Mouse (Mus musculus): Measurements from ENCODE around the gene Zcchc4. TPM values are rescaled to one million over a fixed set of nuclear protein-coding genes. Genes with fewer than 3 reads are reported as not detected.

Gene Zcchc4
- 15.6 and 17.4 TPM in 2 replicates for polyA plus RNA-seq (2014; fragmentation: Nextera tagmentation; extraction: Ambion mirVana)

DNA sequence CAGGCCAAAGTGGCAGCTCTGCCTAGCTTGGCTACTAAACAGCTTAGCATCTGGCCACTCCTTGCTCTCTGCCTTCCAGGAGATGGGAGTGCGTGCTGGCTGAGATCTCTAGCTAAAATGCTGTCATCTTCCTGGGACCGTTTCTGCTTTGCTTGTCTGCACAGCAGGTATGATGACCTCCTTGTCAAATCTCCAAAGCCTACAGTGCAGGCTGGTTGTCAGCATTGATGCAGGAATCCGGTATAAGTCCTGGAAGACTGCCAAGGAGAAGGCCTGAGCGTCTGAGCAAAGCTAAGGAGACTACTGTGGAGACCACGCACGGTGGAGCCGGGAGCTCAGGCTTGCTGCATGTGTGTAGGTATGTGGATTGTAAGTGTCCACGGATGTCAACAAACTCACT lies at the start of gene Zcchc4:
TSS of gene Zcchc4 (plus strand) at position 173 of the 400 bp plus-strand sequence.
- Histone ChIP-seq H3K4me1 (replicated peaks; ENCODE audit: control insufficient read depth, insufficient read depth, low read length) (no peaks in the 10 kb centered on the region), H3K4me3 (ENCODE audit: low read depth, low read length) (no peak within 1 kb of the TSS), H3K27ac (ENCODE audit: low read depth, low read length) (no peak within 1 kb of the TSS), H3K9me3 (ENCODE audit: control insufficient read depth, low read length) (no peaks in the 10 kb centered on the region), H3K4me2 (replicated peaks; ENCODE audit: low read depth, low read length) (no peak within 1 kb of the TSS), H3K9ac (ENCODE audit: low read depth, low read length) (no peak within 1 kb of the TSS), H3K27me3 (ENCODE audit: control insufficient read depth, insufficient read depth, low read length) (no peaks in the 10 kb centered on the region), H3K36me3 (ENCODE audit: control insufficient read depth, insufficient read depth, low read length) (no peaks in the 10 kb centered on the region)
- WGBS = 80% methylated on average over 8 of the region's 8 CpGs
- DNase-seq (ENCODE audit: low spot score) = no peak
- no peak for ATAC-seq (ENCODE audit: low FRiP score)

DNA sequence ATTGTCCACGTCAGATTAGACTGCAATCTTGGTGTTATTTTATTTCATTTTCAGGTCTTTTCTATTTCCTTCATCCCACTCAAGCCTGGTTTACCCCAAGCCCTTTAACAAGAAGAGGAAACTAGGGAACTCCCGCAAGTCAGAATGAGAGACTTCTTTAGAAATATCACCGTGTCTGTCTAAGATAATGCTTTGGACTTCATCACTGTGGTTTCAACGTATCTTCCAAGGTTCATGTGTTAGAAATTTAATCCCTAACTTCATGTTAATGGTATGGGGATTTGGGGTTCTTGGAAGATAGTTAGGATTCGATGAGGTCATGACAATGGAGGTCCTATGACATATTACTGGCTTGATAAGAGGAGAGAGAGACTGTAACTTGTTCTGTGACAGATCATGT lies 47.5 kb upstream of the Zcchc4 start:
- Histone ChIP-seq H3K4me2 (replicated peaks; ENCODE audit: low read depth, low read length) (no peak overlapping the region), H3K4me1 (replicated peaks; ENCODE audit: control insufficient read depth, insufficient read depth, low read length) (no peaks in the 10 kb centered on the region), H3K27ac (ENCODE audit: low read depth, low read length) (no peak overlapping the region), H3K27me3 (ENCODE audit: control insufficient read depth, insufficient read depth, low read length) (no peaks in the 10 kb centered on the region), H3K9me3 (ENCODE audit: control insufficient read depth, low read length) (no peaks in the 10 kb centered on the region), H3K36me3 (ENCODE audit: control insufficient read depth, insufficient read depth, low read length) (no peaks in the 10 kb centered on the region), H3K4me3 (ENCODE audit: low read depth, low read length) (no peak overlapping the region), H3K9ac (ENCODE audit: low read depth, low read length) (no peak overlapping the region)
- no peak for DNase-seq (ENCODE audit: low spot score)
- no peak for ATAC-seq (ENCODE audit: low FRiP score)
- WGBS = 85% methylated on average over 5 of the region's 5 CpGs

DNA sequence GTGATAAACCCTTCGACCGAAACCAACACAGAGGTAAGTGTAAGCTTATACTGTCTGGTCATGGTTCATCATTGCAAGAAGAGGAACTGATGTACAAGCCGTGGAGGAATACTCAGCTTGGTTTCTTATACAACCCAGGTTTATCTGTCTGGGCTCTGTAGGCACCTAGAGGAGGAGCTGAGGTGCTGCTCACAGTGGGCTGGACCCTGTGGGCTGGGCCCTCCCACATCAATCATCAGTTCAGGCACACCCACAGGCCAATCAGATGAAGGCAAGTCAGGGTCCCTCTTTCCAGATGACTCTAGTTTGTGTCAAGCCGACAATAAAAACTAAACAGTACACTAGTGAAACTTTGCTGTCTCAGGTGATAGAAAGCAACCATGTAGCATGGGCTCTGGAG lies 42.4 kb upstream of the Zcchc4 start:
- no peak overlapping the region for H3K4me2 ChIP-seq (replicated peaks; ENCODE audit: low read depth, low read length)
- no peak overlapping the region for H3K4me3 ChIP-seq (ENCODE audit: low read depth, low read length)
- DNase-seq (ENCODE audit: low spot score) (no peak), ATAC-seq (ENCODE audit: low FRiP score) (no peak)
- H3K9ac ChIP-seq (ENCODE audit: low read depth, low read length) = no peak overlapping the region
- 81% methylated on average over 4 of the region's 4 CpGs for WGBS
- no peaks in the 10 kb centered on the region for H3K27me3 ChIP-seq (ENCODE audit: control insufficient read depth, insufficient read depth, low read length)
- H3K36me3 ChIP-seq (ENCODE audit: control insufficient read depth, insufficient read depth, low read length) = no peaks in the 10 kb centered on the region
- H3K4me1 ChIP-seq (replicated peaks; ENCODE audit: control insufficient read depth, insufficient read depth, low read length) = no peaks in the 10 kb centered on the region
- no peak overlapping the region for H3K27ac ChIP-seq (ENCODE audit: low read depth, low read length)
- no peaks in the 10 kb centered on the region for H3K9me3 ChIP-seq (ENCODE audit: control insufficient read depth, low read length)

DNA sequence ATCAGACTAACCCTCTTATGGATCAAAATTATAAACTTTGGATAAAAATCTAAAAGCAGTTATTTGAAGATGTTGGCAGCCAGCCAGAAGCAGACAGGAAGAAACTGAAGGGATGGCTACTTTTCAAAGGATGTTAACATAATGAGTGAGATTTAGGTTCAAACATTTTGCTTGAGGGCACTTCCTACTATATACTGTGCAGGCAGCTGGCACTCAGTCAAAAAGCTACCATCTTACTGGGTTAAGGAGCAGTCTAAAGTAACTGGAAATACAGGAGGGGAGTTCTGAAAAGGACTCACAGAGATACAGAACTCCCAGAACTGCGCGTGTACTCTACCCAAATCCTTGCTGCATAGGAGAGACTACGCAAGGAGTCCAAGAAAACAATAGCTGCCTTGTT lies 39.2 kb upstream of the Zcchc4 start:
- 85% methylated on average over 3 of the region's 3 CpGs for WGBS
- no peak overlapping the region for H3K4me3 ChIP-seq (ENCODE audit: low read depth, low read length)
- H3K27ac ChIP-seq (ENCODE audit: low read depth, low read length) = no peak overlapping the region
- no peak for ATAC-seq (ENCODE audit: low FRiP score)
- no peaks in the 10 kb centered on the region for H3K36me3 ChIP-seq (ENCODE audit: control insufficient read depth, insufficient read depth, low read length)
- DNase-seq (ENCODE audit: low spot score) = no peak
- no peaks in the 10 kb centered on the region for H3K4me1 ChIP-seq (replicated peaks; ENCODE audit: control insufficient read depth, insufficient read depth, low read length)
- H3K9me3 ChIP-seq (ENCODE audit: control insufficient read depth, low read length) = no peaks in the 10 kb centered on the region
- H3K9ac ChIP-seq (ENCODE audit: low read depth, low read length) = no peak overlapping the region
- H3K27me3 ChIP-seq (ENCODE audit: control insufficient read depth, insufficient read depth, low read length) = no peaks in the 10 kb centered on the region
- no peak overlapping the region for H3K4me2 ChIP-seq (replicated peaks; ENCODE audit: low read depth, low read length)

DNA sequence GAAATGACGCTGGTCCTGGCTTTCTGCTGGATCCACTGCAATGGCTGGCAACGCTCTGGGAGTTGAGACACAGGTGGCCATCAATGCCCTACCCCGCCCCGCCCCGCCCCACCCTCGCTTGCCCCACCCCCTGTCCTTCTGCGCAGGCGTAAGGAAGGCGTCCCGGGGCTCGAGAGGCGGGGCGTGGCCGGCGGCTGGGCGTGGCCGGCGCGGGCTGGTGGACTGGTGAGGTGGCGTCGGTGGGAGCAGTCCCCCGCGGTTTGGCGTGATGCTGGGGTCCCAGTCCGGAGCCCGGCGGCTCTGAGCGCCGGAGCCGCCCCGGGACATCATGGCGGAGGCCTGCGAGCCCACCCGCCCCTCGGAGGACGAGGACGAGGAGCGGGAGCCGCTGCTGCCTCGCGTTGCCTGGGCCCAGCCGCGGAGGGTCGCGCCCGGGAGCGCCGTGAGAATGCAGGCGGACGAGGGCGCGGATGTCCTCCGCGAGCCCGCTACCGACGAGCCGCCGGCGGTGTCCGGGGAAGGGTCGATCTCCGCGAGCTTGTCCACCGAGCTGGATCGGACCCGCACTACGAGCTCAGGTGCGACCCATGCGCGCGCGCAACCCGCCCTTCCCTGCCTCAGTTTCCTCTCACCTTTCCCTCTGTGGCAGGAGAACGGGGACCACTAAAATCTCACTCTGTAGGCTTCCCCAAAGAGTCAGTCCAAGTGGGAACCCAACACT lies 33.7 kb upstream of the Zcchc4 start, which contains the start of gene Pi4k2b:
TSS of gene Pi4k2b (plus strand) at position 184 of the 721 bp plus-strand sequence.
- Histone ChIP-seq H3K4me2 (replicated peaks; ENCODE audit: low read depth, low read length) (peak within 1 kb of the TSS; percentile 57), H3K36me3 (ENCODE audit: control insufficient read depth, insufficient read depth, low read length) (no peaks in the 10 kb centered on the region), H3K27me3 (ENCODE audit: control insufficient read depth, insufficient read depth, low read length) (no peaks in the 10 kb centered on the region), H3K9me3 (ENCODE audit: control insufficient read depth, low read length) (no peaks in the 10 kb centered on the region), H3K4me3 (ENCODE audit: low read depth, low read length) (peak within 1 kb of the TSS; percentile 78), H3K9ac (ENCODE audit: low read depth, low read length) (peak within 1 kb of the TSS; percentile 76), H3K27ac (ENCODE audit: low read depth, low read length) (peak within 1 kb of the TSS; percentile 58), H3K4me1 (replicated peaks; ENCODE audit: control insufficient read depth, insufficient read depth, low read length) (no peaks in the 10 kb centered on the region)
- ATAC-seq (ENCODE audit: low FRiP score) (peak; percentile 95), DNase-seq (ENCODE audit: low spot score) (peak; percentile 87)
- under 1% methylated on average over 65 of the region's 75 CpGs for WGBS

DNA sequence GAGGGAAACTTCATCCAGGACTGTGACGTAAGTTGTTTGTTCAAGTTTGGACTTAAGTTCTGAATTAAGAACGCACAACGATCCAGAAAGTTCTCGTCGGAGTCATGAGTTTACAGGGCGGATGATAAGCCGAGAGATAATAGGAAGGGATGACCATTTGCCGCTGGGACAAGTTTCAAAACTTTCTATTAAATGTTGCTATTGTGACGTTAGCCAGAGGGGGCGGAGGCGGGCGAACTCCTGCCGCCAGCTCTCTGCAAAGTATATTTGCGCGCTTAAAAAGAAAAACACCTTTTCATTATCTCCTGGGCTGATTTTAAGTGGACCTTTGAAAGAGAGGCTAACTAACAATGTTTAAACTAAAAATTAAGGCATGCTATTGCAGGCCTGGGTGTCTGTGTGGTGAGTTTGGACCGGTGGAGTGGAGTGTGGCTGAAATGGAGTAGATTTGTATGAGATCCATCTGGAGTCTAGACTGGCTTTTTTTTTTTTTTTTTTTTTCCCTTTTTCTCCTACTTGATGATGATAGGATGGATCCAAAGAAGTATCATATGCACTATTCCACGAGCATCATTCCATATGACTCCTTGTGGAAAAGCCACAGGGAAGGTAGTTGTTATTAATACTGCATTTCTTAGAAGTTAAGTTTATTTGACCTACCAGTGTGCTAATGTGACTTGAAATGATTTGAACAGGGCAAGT lies 32.9 kb upstream of the Zcchc4 start:
- 4% methylated on average over 17 of the region's 17 CpGs for WGBS
- peak overlapping the region; percentile 57 for H3K4me2 ChIP-seq (replicated peaks; ENCODE audit: low read depth, low read length)
- DNase-seq (ENCODE audit: low spot score) (peak; percentile 66), ATAC-seq (ENCODE audit: low FRiP score) (peak; percentile 15; the same call in 1 of the 2 replicates)
- no peaks in the 10 kb centered on the region for H3K36me3 ChIP-seq (ENCODE audit: control insufficient read depth, insufficient read depth, low read length)
- no peaks in the 10 kb centered on the region for H3K9me3 ChIP-seq (ENCODE audit: control insufficient read depth, low read length)
- peak overlapping the region; percentile 78 for H3K4me3 ChIP-seq (ENCODE audit: low read depth, low read length)
- peak overlapping the region; percentile 76; the same call in 1 of the 2 replicates for H3K9ac ChIP-seq (ENCODE audit: low read depth, low read length)
- H3K4me1 ChIP-seq (replicated peaks; ENCODE audit: control insufficient read depth, insufficient read depth, low read length) = no peaks in the 10 kb centered on the region
- no peaks in the 10 kb centered on the region for H3K27me3 ChIP-seq (ENCODE audit: control insufficient read depth, insufficient read depth, low read length)
- no peak overlapping the region for H3K27ac ChIP-seq (ENCODE audit: low read depth, low read length)

GRCm38 (mm10) chr5:52743231-52743630 lies 32.0 kb upstream of the Zcchc4 start:
- Histone ChIP-seq H3K27ac (ENCODE audit: low read depth, low read length) (no peak overlapping the region), H3K36me3 (ENCODE audit: control insufficient read depth, insufficient read depth, low read length) (no peaks in the 10 kb centered on the region), H3K9ac (ENCODE audit: low read depth, low read length) (no peak overlapping the region), H3K4me2 (replicated peaks; ENCODE audit: low read depth, low read length) (0 out of 2 replicates have a peak overlapping the region, but pooled peaks have one; percentile 7), H3K9me3 (ENCODE audit: control insufficient read depth, low read length) (no peaks in the 10 kb centered on the region), H3K27me3 (ENCODE audit: control insufficient read depth, insufficient read depth, low read length) (no peaks in the 10 kb centered on the region), H3K4me1 (replicated peaks; ENCODE audit: control insufficient read depth, insufficient read depth, low read length) (no peaks in the 10 kb centered on the region), H3K4me3 (ENCODE audit: low read depth, low read length) (peak overlapping the region; percentile 78; the same call in 1 of the 2 replicates)
- ATAC-seq (ENCODE audit: low FRiP score) = no peak
- DNase-seq (ENCODE audit: low spot score) = no peak
- WGBS = 55% methylated on average over 4 of the region's 4 CpGs

DNA sequence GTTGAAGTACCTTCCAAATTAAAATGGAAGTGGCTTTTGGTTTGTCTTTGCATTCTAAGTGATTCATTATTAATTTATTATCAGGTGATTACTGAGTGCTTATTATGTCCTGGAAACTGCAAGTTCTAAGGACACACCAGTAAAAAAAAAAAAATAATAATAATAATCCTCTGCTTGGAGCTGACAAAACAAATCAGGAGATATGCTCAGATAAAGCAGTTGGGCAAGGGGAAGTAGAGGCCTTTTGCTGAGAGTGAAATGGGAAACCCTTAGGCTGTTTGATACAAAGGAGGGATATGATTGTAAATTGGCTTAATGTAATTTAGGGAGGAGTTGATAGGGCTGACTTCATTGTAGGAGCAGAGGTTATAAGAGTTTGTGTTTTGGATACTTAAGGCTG lies 28.3 kb upstream of the Zcchc4 start:
- no peak overlapping the region for H3K27ac ChIP-seq (ENCODE audit: low read depth, low read length)
- no peaks in the 10 kb centered on the region for H3K36me3 ChIP-seq (ENCODE audit: control insufficient read depth, insufficient read depth, low read length)
- no peak overlapping the region for H3K9ac ChIP-seq (ENCODE audit: low read depth, low read length)
- H3K4me3 ChIP-seq (ENCODE audit: low read depth, low read length) = no peak overlapping the region
- no peak overlapping the region for H3K4me2 ChIP-seq (replicated peaks; ENCODE audit: low read depth, low read length)
- H3K4me1 ChIP-seq (replicated peaks; ENCODE audit: control insufficient read depth, insufficient read depth, low read length) = no peaks in the 10 kb centered on the region
- ATAC-seq (ENCODE audit: low FRiP score) = no peak
- no peaks in the 10 kb centered on the region for H3K9me3 ChIP-seq (ENCODE audit: control insufficient read depth, low read length)
- H3K27me3 ChIP-seq (ENCODE audit: control insufficient read depth, insufficient read depth, low read length) = no peaks in the 10 kb centered on the region
- DNase-seq (ENCODE audit: low spot score) = no peak

DNA sequence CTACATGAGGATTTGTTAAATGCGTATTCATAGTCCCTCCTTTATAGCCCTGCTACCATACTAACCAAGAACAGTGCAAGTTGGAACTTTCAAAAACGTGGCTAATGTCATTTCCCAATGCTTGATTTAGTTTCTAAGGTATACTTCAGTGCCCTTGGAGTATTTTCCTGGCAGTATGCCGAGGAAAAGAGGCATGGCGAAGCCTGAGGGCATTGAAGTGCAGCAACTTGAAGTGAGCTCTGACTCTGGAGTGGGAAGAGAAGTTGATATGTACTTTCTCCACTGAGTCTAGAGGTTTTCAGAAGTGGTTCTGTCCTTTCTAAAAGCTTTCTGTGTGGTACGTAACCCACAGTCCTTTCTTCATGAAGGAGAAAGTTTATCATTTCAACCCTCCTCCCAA lies 26.5 kb upstream of the Zcchc4 start:
- Histone ChIP-seq H3K4me3 (ENCODE audit: low read depth, low read length) (no peak overlapping the region), H3K4me1 (replicated peaks; ENCODE audit: control insufficient read depth, insufficient read depth, low read length) (no peaks in the 10 kb centered on the region), H3K9me3 (ENCODE audit: control insufficient read depth, low read length) (no peaks in the 10 kb centered on the region), H3K4me2 (replicated peaks; ENCODE audit: low read depth, low read length) (no peak overlapping the region), H3K27me3 (ENCODE audit: control insufficient read depth, insufficient read depth, low read length) (no peaks in the 10 kb centered on the region), H3K9ac (ENCODE audit: low read depth, low read length) (no peak overlapping the region), H3K36me3 (ENCODE audit: control insufficient read depth, insufficient read depth, low read length) (no peaks in the 10 kb centered on the region), H3K27ac (ENCODE audit: low read depth, low read length) (no peak overlapping the region)
- ATAC-seq (ENCODE audit: low FRiP score) = no peak
- DNase-seq (ENCODE audit: low spot score) = no peak
- WGBS = 87% methylated on average over 5 of the region's 5 CpGs
